Mouse (Mus musculus) thymus, postnatal 0 days (tissue): ENCODE data around the gene Arhgef28. TPM values are rescaled to one million over a fixed set of nuclear protein-coding genes. Genes with fewer than 3 reads are reported as not detected.

Experiments
- DNase-seq: peaks from one replicate; pipeline ENCODE4 v3.0.0-alpha.2; 2015; ENCODE audit warnings: low spot score
- polyA plus RNA-seq: library from polyadenylated mRNA; unstranded; fragments of >200 nt; fragmentation: Nextera tagmentation; extraction: Ambion mirVana; gene quantifications from 2 replicates; pipeline ENCODE4 v1.2.1, GENCODE M21; 2015

Arhgef28 gene
- polyA plus RNA-seq, result 1.7 and 3.7 TPM in 2 replicates

- peak; percentile 40 for DNase-seq
Observed at GRCm38 (mm10) chr13:98205771-98206545, at the start of gene Arhgef28. Arhgef28 (minus strand) TSS chr13:98206439.

- DNase-seq, result no peak
Observed at GRCm38 (mm10) chr13:98254921-98255320, 48.7 kb upstream of the Arhgef28 start.

- DNase-seq, result no peak
Observed at GRCm38 (mm10) chr13:98249594-98249993, 43.4 kb upstream of the Arhgef28 start.

- no peak for DNase-seq
Observed at GRCm38 (mm10) chr13:98245386-98245785, 39.1 kb upstream of the Arhgef28 start.

GRCm38 (mm10) chr13:98244571-98245350 lies 38.5 kb upstream of the Arhgef28 start:
- no peak for DNase-seq

- no peak for DNase-seq
Observed at GRCm38 (mm10) chr13:98241531-98242282, 35.5 kb upstream of the Arhgef28 start.

- peak; percentile 63 for DNase-seq
Observed at GRCm38 (mm10) chr13:98239978-98240641, 33.9 kb upstream of the Arhgef28 start.

GRCm38 (mm10) chr13:98235451-98235850 lies 29.2 kb upstream of the Arhgef28 start:
- DNase-seq, result no peak

GRCm38 (mm10) chr13:98230511-98230910 lies 24.3 kb upstream of the Arhgef28 start:
- no peak for DNase-seq

GRCm38 (mm10) chr13:98226225-98226624 lies 20.0 kb upstream of the Arhgef28 start:
- DNase-seq, result no peak

- DNase-seq, result peak; percentile 31
Observed at GRCm38 (mm10) chr13:98222848-98223247, 16.6 kb upstream of the Arhgef28 start.

- no peak for DNase-seq
Observed at GRCm38 (mm10) chr13:98210137-98210536, 3.9 kb upstream of the Arhgef28 start.

GRCm38 (mm10) chr13:98208842-98209241 lies 2.6 kb upstream of the Arhgef28 start:
- no peak for DNase-seq

GRCm38 (mm10) chr13:98206546-98206870 lies 269 bp upstream of the Arhgef28 start:
- DNase-seq, result no peak

GRCm38 (mm10) chr13:98205111-98205510 lies 1.1 kb downstream of the Arhgef28 start:
- DNase-seq, result no peak

- no peak for DNase-seq
Observed at GRCm38 (mm10) chr13:98204371-98204770, 1.9 kb downstream of the Arhgef28 start.

GRCm38 (mm10) chr13:98201436-98201835 lies 4.8 kb downstream of the Arhgef28 start:
- DNase-seq, result no peak

- DNase-seq, result no peak
Observed at GRCm38 (mm10) chr13:98192596-98192995, 13.6 kb downstream of the Arhgef28 start.

GRCm38 (mm10) chr13:98188500-98188899 lies 17.7 kb downstream of the Arhgef28 start:
- no peak for DNase-seq

- no peak for DNase-seq
Observed at GRCm38 (mm10) chr13:98187904-98188303, 18.3 kb downstream of the Arhgef28 start.

GRCm38 (mm10) chr13:98186179-98186578 lies 20.1 kb downstream of the Arhgef28 start:
- no peak for DNase-seq
